Mouse (Mus musculus): Measurements from ENCODE around the gene Plxnb2. TPM values are rescaled to one million over a fixed set of nuclear protein-coding genes. Genes with fewer than 3 reads are reported as not detected.
A peak's percentile ranks its signal among the peaks of the same experiment; 100 is the strongest.

Gene Plxnb2
- 9.9 and 10.6 TPM in 2 replicates for total RNA-seq (2014; fragmentation: Nextera tagmentation)
- 1.8 and 3.1 TPM in 2 replicates for total RNA-seq (2017)
- 15.5 and 17.6 TPM in 2 replicates for polyA plus RNA-seq (2012)

GRCm38 (mm10) chr15:89180571-89181229 lies at the start of gene Plxnb2:
TSS of gene Plxnb2 (minus strand) at chr15:89180788.
- TF ChIP-seq TAL1 (conservative IDR thresholded peaks at IDR 0.05; ENCODE audit: low read depth, low read length) (no peak), CTCF (IDR thresholded peaks at IDR 0.05; ENCODE audit: low read depth, low read length) (no peak), POLR2AphosphoS5 (IDR thresholded peaks at IDR 0.05; ENCODE audit: insufficient replicate concordance, low read depth, low read length) (no peak), GATA1 (IDR thresholded peaks at IDR 0.05; ENCODE audit: borderline replicate concordance, low read length) (no peak), GATA2 (IDR thresholded peaks at IDR 0.05; ENCODE audit: borderline replicate concordance, low read depth, low read length) (no peak)
- ATAC-seq (ENCODE audit: extremely low read depth, insufficient number of reproducible peaks, low FRiP score, poor library complexity, severe bottlenecking) (no peak), DNase-seq (ENCODE audit: low spot score) (no peak)
- Histone ChIP-seq H3K4me3 (ENCODE audit: low read depth, low read length) (peak within 1 kb of the TSS; percentile 72), H3K4me1 (ENCODE audit: insufficient read depth, low read depth, low read length) (peaks cover 47% of the 10 kb centered on the region), H3K36me3 (replicated peaks) (peaks cover 14% of the 10 kb centered on the region), H3K9me3 (replicated peaks) (peaks cover 7% of the 10 kb centered on the region), H3K27me3 (ENCODE audit: insufficient read depth, low read length) (peaks cover 16% of the 10 kb centered on the region; the same call in 1 of the 2 replicates)

GRCm38 (mm10) chr15:89215611-89216233 lies 35.1 kb upstream of the Plxnb2 start:
- Histone ChIP-seq H3K9me3 (replicated peaks) (peaks cover 4% of the 10 kb centered on the region), H3K4me1 (ENCODE audit: insufficient read depth, low read depth, low read length) (peaks cover 50% of the 10 kb centered on the region), H3K36me3 (replicated peaks) (peaks cover 15% of the 10 kb centered on the region), H3K4me3 (ENCODE audit: low read depth, low read length) (no peak overlapping the region; the same call in 1 of the 2 replicates), H3K27me3 (ENCODE audit: insufficient read depth, low read length) (no peaks in the 10 kb centered on the region)
- no peak for TF ChIP-seq GATA1 (IDR thresholded peaks at IDR 0.05; ENCODE audit: borderline replicate concordance, low read length)
- no peak for TF ChIP-seq CTCF (IDR thresholded peaks at IDR 0.05; ENCODE audit: low read depth, low read length)
- no peak for TF ChIP-seq POLR2AphosphoS5 (IDR thresholded peaks at IDR 0.05; ENCODE audit: insufficient replicate concordance, low read depth, low read length)
- peak; percentile 51 for TF ChIP-seq TAL1 (conservative IDR thresholded peaks at IDR 0.05; ENCODE audit: low read depth, low read length)
- no peak for TF ChIP-seq GATA2 (IDR thresholded peaks at IDR 0.05; ENCODE audit: borderline replicate concordance, low read depth, low read length)
- ATAC-seq (ENCODE audit: extremely low read depth, insufficient number of reproducible peaks, low FRiP score, poor library complexity, severe bottlenecking) (peak; percentile 56), DNase-seq (ENCODE audit: low spot score) (peak; percentile 16)

GRCm38 (mm10) chr15:89214953-89215352 lies 34.4 kb upstream of the Plxnb2 start:
- peaks cover 55% of the 10 kb centered on the region for H3K4me1 ChIP-seq (ENCODE audit: insufficient read depth, low read depth, low read length)

GRCm38 (mm10) chr15:89213517-89213916 lies 32.9 kb upstream of the Plxnb2 start:
- Histone ChIP-seq H3K9me3 (replicated peaks) (peaks cover 4% of the 10 kb centered on the region), H3K4me1 (ENCODE audit: insufficient read depth, low read depth, low read length) (peaks cover 62% of the 10 kb centered on the region), H3K36me3 (replicated peaks) (peaks cover 13% of the 10 kb centered on the region), H3K27me3 (ENCODE audit: insufficient read depth, low read length) (no peaks in the 10 kb centered on the region), H3K4me3 (ENCODE audit: low read depth, low read length) (peak overlapping the region; percentile 33; the same call in 1 of the 2 replicates)
- ATAC-seq (ENCODE audit: extremely low read depth, insufficient number of reproducible peaks, low FRiP score, poor library complexity, severe bottlenecking), result no peak
- DNase-seq (ENCODE audit: low spot score), result no peak
- TF ChIP-seq TAL1 (conservative IDR thresholded peaks at IDR 0.05; ENCODE audit: low read depth, low read length) (no peak), GATA2 (IDR thresholded peaks at IDR 0.05; ENCODE audit: borderline replicate concordance, low read depth, low read length) (no peak), GATA1 (IDR thresholded peaks at IDR 0.05; ENCODE audit: borderline replicate concordance, low read length) (no peak), POLR2AphosphoS5 (IDR thresholded peaks at IDR 0.05; ENCODE audit: insufficient replicate concordance, low read depth, low read length) (no peak), CTCF (IDR thresholded peaks at IDR 0.05; ENCODE audit: low read depth, low read length) (no peak)

More at GRCm38 (mm10) chr15:89214953-89215352, 34.4 kb upstream of the Plxnb2 start:
- TF ChIP-seq GATA2 (IDR thresholded peaks at IDR 0.05; ENCODE audit: borderline replicate concordance, low read depth, low read length) (no peak), POLR2AphosphoS5 (IDR thresholded peaks at IDR 0.05; ENCODE audit: insufficient replicate concordance, low read depth, low read length) (no peak), TAL1 (conservative IDR thresholded peaks at IDR 0.05; ENCODE audit: low read depth, low read length) (no peak), CTCF (IDR thresholded peaks at IDR 0.05; ENCODE audit: low read depth, low read length) (no peak), GATA1 (IDR thresholded peaks at IDR 0.05; ENCODE audit: borderline replicate concordance, low read length) (no peak)
- ATAC-seq (ENCODE audit: extremely low read depth, insufficient number of reproducible peaks, low FRiP score, poor library complexity, severe bottlenecking) (no peak), DNase-seq (ENCODE audit: low spot score) (no peak)
- H3K36me3 ChIP-seq (replicated peaks), result peaks cover 13% of the 10 kb centered on the region
- no peaks in the 10 kb centered on the region for H3K27me3 ChIP-seq (ENCODE audit: insufficient read depth, low read length)
- peaks cover 4% of the 10 kb centered on the region for H3K9me3 ChIP-seq (replicated peaks)
- no peak overlapping the region; the same call in 1 of the 2 replicates for H3K4me3 ChIP-seq (ENCODE audit: low read depth, low read length)

GRCm38 (mm10) chr15:89212495-89212894 lies 31.9 kb upstream of the Plxnb2 start:
- TF ChIP-seq GATA1 (IDR thresholded peaks at IDR 0.05; ENCODE audit: borderline replicate concordance, low read length), result no peak
- no peak for TF ChIP-seq POLR2AphosphoS5 (IDR thresholded peaks at IDR 0.05; ENCODE audit: insufficient replicate concordance, low read depth, low read length)
- no peak for TF ChIP-seq TAL1 (conservative IDR thresholded peaks at IDR 0.05; ENCODE audit: low read depth, low read length)
- TF ChIP-seq GATA2 (IDR thresholded peaks at IDR 0.05; ENCODE audit: borderline replicate concordance, low read depth, low read length), result no peak
- no peak for TF ChIP-seq CTCF (IDR thresholded peaks at IDR 0.05; ENCODE audit: low read depth, low read length)
- H3K27me3 ChIP-seq (ENCODE audit: insufficient read depth, low read length), result no peaks in the 10 kb centered on the region
- peak overlapping the region; percentile 99; the same call in 1 of the 2 replicates for H3K4me3 ChIP-seq (ENCODE audit: low read depth, low read length)
- H3K4me1 ChIP-seq (ENCODE audit: insufficient read depth, low read depth, low read length), result peaks cover 64% of the 10 kb centered on the region
- peaks cover 4% of the 10 kb centered on the region for H3K9me3 ChIP-seq (replicated peaks)
- ATAC-seq (ENCODE audit: extremely low read depth, insufficient number of reproducible peaks, low FRiP score, poor library complexity, severe bottlenecking) (no peak), DNase-seq (ENCODE audit: low spot score) (no peak)
- peaks cover 13% of the 10 kb centered on the region for H3K36me3 ChIP-seq (replicated peaks)
